Mouse (Mus musculus) kidney, embryonic 14.5 days (tissue): ENCODE measurements around the gene Slc22a23. TPM values are rescaled to one million over a fixed set of nuclear protein-coding genes. Genes with fewer than 3 reads are reported as not detected.

Experiments
- ATAC-seq: fragments of 200-750 bp; cut with Nextera tagmentation; 2 replicates; pipeline ENCODE4 v1.8.0; 2017; ENCODE audit warnings: moderate number of reproducible peaks, mild to moderate bottlenecking, moderate TSS enrichment, moderate library complexity; ENCODE audit not compliant: low FRiP score, low TSS enrichment
- H3K27ac ChIP-seq: fragments of 300-500 bp; sonication (generic); 2 replicates; pipeline ENCODE4 v1.5.1; 2014; ENCODE audit warnings: low read depth, mild to moderate bottlenecking, low read length, moderate library complexity, mixed read lengths
- H3K27me3 ChIP-seq: fragments of 300-500 bp; sonication (generic); 2 replicates; pipeline ENCODE4 v1.6.1; 2014; ENCODE audit warnings: mild to moderate bottlenecking, low read length; ENCODE audit not compliant: control insufficient read depth, insufficient read depth
- H3K36me3 ChIP-seq: fragments of 300-500 bp; sonication (generic); 2 replicates; pipeline ENCODE4 v1.6.1; 2014; ENCODE audit warnings: low read length, mixed read lengths; ENCODE audit not compliant: control insufficient read depth, insufficient read depth
- H3K4me1 ChIP-seq: fragments of 300-500 bp; sonication (generic); 2 replicates; pipeline ENCODE4 v1.6.1; 2014; ENCODE audit warnings: low read length, mixed read lengths; ENCODE audit not compliant: control insufficient read depth, insufficient read depth
- H3K4me2 ChIP-seq: fragments of 300-500 bp; sonication (generic); replicated peaks from 2 replicates; pipeline ENCODE4 v1.6.1; 2014; ENCODE audit warnings: low read depth, mild to moderate bottlenecking, low read length
- H3K4me3 ChIP-seq: fragments of 300-500 bp; sonication (generic); 2 replicates; pipeline ENCODE4 v1.5.1; 2014; ENCODE audit warnings: mild to moderate bottlenecking, low read length
- H3K9ac ChIP-seq: fragments of 300-500 bp; sonication (generic); 2 replicates; pipeline ENCODE4 v1.6.1; 2014; ENCODE audit warnings: low read depth, mild to moderate bottlenecking, low read length, moderate library complexity
- H3K9me3 ChIP-seq: fragments of 300-500 bp; sonication (generic); 2 replicates; pipeline ENCODE4 v1.6.1; 2016; ENCODE audit warnings: low read length; ENCODE audit not compliant: control insufficient read depth
- WGBS: fragments of 180-500 bp; shearing (Covaris S2); extraction: QIAGEN DNeasy Blood & Tissue Kit; methylation state at CpG from one replicate; pipeline ENCODE4 v1.1.7; 2014; 5-methylcytosine and 5-hydroxymethylcytosine counted together
- polyA plus RNA-seq: library from polyadenylated mRNA; unstranded; fragments of >200 nt; fragmentation: Nextera tagmentation; extraction: Ambion mirVana; gene quantifications from 2 replicates; pipeline ENCODE4 v1.2.1, GENCODE M21; 2014

The Slc22a23 gene
- polyA plus RNA-seq, 1 experiment from 2014 or later: 2.8 TPM

GRCm38 (mm10) chr13:34143389-34143788, 201.6 kb downstream of the Slc22a23 start:
- H3K4me3 ChIP-seq: no peak overlapping the region
- no peaks in the 10 kb centered on the region for H3K4me1 ChIP-seq
- no peak overlapping the region for H3K4me2 ChIP-seq
- H3K27me3 ChIP-seq: no peaks in the 10 kb centered on the region
- no peak overlapping the region for H3K9ac ChIP-seq
- no peak overlapping the region for H3K27ac ChIP-seq
- H3K36me3 ChIP-seq: no peaks in the 10 kb centered on the region
- WGBS: 39% methylated on average over 5 of the region's 5 CpGs
- no peak for ATAC-seq
- H3K9me3 ChIP-seq: no peaks in the 10 kb centered on the region

GRCm38 (mm10) chr13:34136605-34137004, 208.4 kb downstream of the Slc22a23 start:
- Histone ChIP-seq H3K9ac (no peak overlapping the region), H3K4me2 (no peak overlapping the region), H3K9me3 (no peaks in the 10 kb centered on the region), H3K4me1 (peaks cover 8% of the 10 kb centered on the region), H3K36me3 (no peaks in the 10 kb centered on the region), H3K27ac (no peak overlapping the region), H3K27me3 (0 out of 2 replicates have a peak, but pooled peaks cover 4% of the 10 kb centered on the region), H3K4me3 (no peak overlapping the region)
- WGBS: 74% methylated on average over 7 of the region's 7 CpGs
- no peak for ATAC-seq

GRCm38 (mm10) chr13:34134276-34134675, 210.7 kb downstream of the Slc22a23 start:
- Histone ChIP-seq H3K27me3 (0 out of 2 replicates have a peak, but pooled peaks cover 4% of the 10 kb centered on the region), H3K36me3 (no peaks in the 10 kb centered on the region), H3K9ac (no peak overlapping the region), H3K27ac (no peak overlapping the region), H3K9me3 (no peaks in the 10 kb centered on the region), H3K4me2 (no peak overlapping the region), H3K4me3 (no peak overlapping the region), H3K4me1 (peaks cover 17% of the 10 kb centered on the region)
- 75% methylated on average over 7 of the region's 7 CpGs for WGBS
- no peak for ATAC-seq

- peak overlapping the region; percentile 28 for H3K4me2 ChIP-seq
- 0 out of 2 replicates have a peak, but pooled peaks cover 4% of the 10 kb centered on the region for H3K27me3 ChIP-seq
- WGBS: 8% methylated on average over 15 of the region's 15 CpGs
- no peak overlapping the region; the same call in 1 of the 2 replicates for H3K9ac ChIP-seq
- H3K4me3 ChIP-seq: peak overlapping the region; percentile 5; the same call in 1 of the 2 replicates
- no peak overlapping the region for H3K27ac ChIP-seq
- ATAC-seq: no peak
- H3K36me3 ChIP-seq: no peaks in the 10 kb centered on the region
- peaks cover 23% of the 10 kb centered on the region for H3K4me1 ChIP-seq
- H3K9me3 ChIP-seq: no peaks in the 10 kb centered on the region
Observed at GRCm38 (mm10) chr13:34133326-34134071, 211.5 kb downstream of the Slc22a23 start.

- H3K36me3 ChIP-seq: no peaks in the 10 kb centered on the region
- no peak overlapping the region for H3K9ac ChIP-seq
- no peaks in the 10 kb centered on the region for H3K9me3 ChIP-seq
- WGBS: 19% methylated on average over 6 of the region's 6 CpGs
- peak overlapping the region; percentile 57 for H3K4me2 ChIP-seq
- H3K27ac ChIP-seq: no peak overlapping the region
- H3K4me3 ChIP-seq: peak overlapping the region; percentile 63; the same call in 1 of the 2 replicates
- H3K27me3 ChIP-seq: 0 out of 2 replicates have a peak, but pooled peaks cover 4% of the 10 kb centered on the region
- peaks cover 23% of the 10 kb centered on the region for H3K4me1 ChIP-seq
- ATAC-seq: no peak
Observed at GRCm38 (mm10) chr13:34132875-34133274, 212.1 kb downstream of the Slc22a23 start.

- Histone ChIP-seq H3K9ac (peak overlapping the region; percentile 53; the same call in 1 of the 2 replicates), H3K36me3 (no peaks in the 10 kb centered on the region), H3K27me3 (0 out of 2 replicates have a peak, but pooled peaks cover 4% of the 10 kb centered on the region), H3K9me3 (no peaks in the 10 kb centered on the region), H3K4me2 (peak overlapping the region; percentile 57), H3K4me3 (peak overlapping the region; percentile 63), H3K4me1 (peaks cover 23% of the 10 kb centered on the region), H3K27ac (no peak overlapping the region)
- WGBS: 3% methylated on average over 15 of the region's 15 CpGs
- no peak for ATAC-seq
Observed at GRCm38 (mm10) chr13:34132299-34132698, 212.7 kb downstream of the Slc22a23 start.

GRCm38 (mm10) chr13:34131708-34132060, 213.3 kb downstream of the Slc22a23 start:
- peak; percentile 16; the same call in 1 of the 2 replicates for ATAC-seq
- Histone ChIP-seq H3K9ac (peak overlapping the region; percentile 53), H3K27me3 (0 out of 2 replicates have a peak, but pooled peaks cover 4% of the 10 kb centered on the region)

GRCm38 (mm10) chr13:34131011-34131707, 213.8 kb downstream of the Slc22a23 start:
- Histone ChIP-seq H3K4me3 (peak overlapping the region; percentile 63), H3K9ac (peak overlapping the region; percentile 53), H3K9me3 (no peaks in the 10 kb centered on the region), H3K4me1 (peaks cover 23% of the 10 kb centered on the region), H3K4me2 (peak overlapping the region; percentile 57), H3K27me3 (0 out of 2 replicates have a peak, but pooled peaks cover 4% of the 10 kb centered on the region), H3K27ac (peak overlapping the region; percentile 64), H3K36me3 (0 out of 2 replicates have a peak, but pooled peaks cover 4% of the 10 kb centered on the region)
- 2% methylated on average over 24 of the region's 24 CpGs for WGBS
- peak; percentile 64 for ATAC-seq

More at GRCm38 (mm10) chr13:34131708-34132060, 213.3 kb downstream of the Slc22a23 start:
- H3K36me3 ChIP-seq: 0 out of 2 replicates have a peak, but pooled peaks cover under 1% of the 10 kb centered on the region
- peak overlapping the region; percentile 64 for H3K27ac ChIP-seq
- WGBS: under 1% methylated on average over 10 of the region's 10 CpGs
- H3K4me2 ChIP-seq: peak overlapping the region; percentile 57
- no peaks in the 10 kb centered on the region for H3K9me3 ChIP-seq
- H3K4me3 ChIP-seq: peak overlapping the region; percentile 63
- H3K4me1 ChIP-seq: peaks cover 23% of the 10 kb centered on the region
